Mouse (Mus musculus) midbrain, embryonic 11.5 days (tissue): ENCODE results near the gene Sorcs2. TPM values are rescaled to one million over a fixed set of nuclear protein-coding genes. Genes with fewer than 3 reads are reported as not detected.
"Not testable (repeated sequence)": the region's sequence is repeated elsewhere in the genome, so short reads cannot be mapped to it uniquely, and the experiment has no call there.

Experiments used
- ATAC-seq: fragments of 200-750 bp; cut with Nextera tagmentation; 2 replicates; pipeline ENCODE4 v1.8.0; 2017; ENCODE audit warnings: moderate TSS enrichment, moderate library complexity; ENCODE audit not compliant: low FRiP score
- DNase-seq: peaks from one replicate; pipeline ENCODE4 v3.0.0; 2015; ENCODE audit warnings: low spot score; ENCODE audit errors: missing footprints
- H3K27ac ChIP-seq: fragments of 300-500 bp; sonication (generic); 2 replicates; pipeline ENCODE4 v1.5.1; 2014; ENCODE audit warnings: low read depth, low read length
- H3K27me3 ChIP-seq: fragments of 300-500 bp; sonication (generic); 2 replicates; pipeline ENCODE4 v1.6.1; 2014; ENCODE audit warnings: mild to moderate bottlenecking, low read length, moderate library complexity, mixed read lengths; ENCODE audit not compliant: control insufficient read depth, insufficient read depth
- H3K36me3 ChIP-seq: fragments of 300-500 bp; sonication (generic); 2 replicates; pipeline ENCODE4 v1.6.1; 2014; ENCODE audit warnings: mild to moderate bottlenecking, low read length, moderate library complexity, mixed read lengths; ENCODE audit not compliant: control insufficient read depth, insufficient read depth
- H3K4me1 ChIP-seq: fragments of 300-500 bp; sonication (generic); 2 replicates; pipeline ENCODE4 v1.6.1; 2014; ENCODE audit warnings: low read length; ENCODE audit not compliant: control insufficient read depth, insufficient read depth
- H3K4me2 ChIP-seq: fragments of 300-500 bp; sonication (generic); 2 replicates; pipeline ENCODE4 v1.6.1; 2014; ENCODE audit warnings: mild to moderate bottlenecking, moderate library complexity
- H3K4me3 ChIP-seq: fragments of 300-500 bp; sonication (generic); 2 replicates; pipeline ENCODE4 v1.5.1; 2014; ENCODE audit warnings: low read depth, low read length
- H3K9ac ChIP-seq: fragments of 300-500 bp; sonication (generic); 2 replicates; pipeline ENCODE4 v1.6.1; 2014; ENCODE audit warnings: low read length
- H3K9me3 ChIP-seq: fragments of 300-500 bp; sonication (generic); 2 replicates; pipeline ENCODE4 v1.6.1; 2016; ENCODE audit warnings: low read length; ENCODE audit not compliant: control insufficient read depth
- WGBS: fragments of 180-500 bp; shearing (Covaris S2); extraction: QIAGEN DNeasy Blood & Tissue Kit; methylation state at CpG from one replicate; pipeline ENCODE4 v1.1.7; 2014; 5-methylcytosine and 5-hydroxymethylcytosine counted together
- polyA plus RNA-seq: library from polyadenylated mRNA; unstranded; fragments of >200 nt; fragmentation: Nextera tagmentation; extraction: Ambion mirVana; gene quantifications from 2 replicates; pipeline ENCODE4 v1.2.1, GENCODE M21; 2014

Gene Sorcs2
- polyA plus RNA-seq, 1 experiment from 2014 or later = 7.3 TPM

GRCm38 (mm10) chr5:36396491-36397383 is 1.2 kb downstream of the Sorcs2 start:
- 6% methylated on average over 18 of the region's 18 CpGs for WGBS
- Histone ChIP-seq H3K27ac (no peak overlapping the region), H3K9ac (peak overlapping the region; percentile 90), H3K9me3 (no peaks in the 10 kb centered on the region), H3K4me3 (peak overlapping the region; percentile 72), H3K27me3 (peaks cover 12% of the 10 kb centered on the region), H3K4me2 (peak overlapping the region; percentile 99), H3K36me3 (no peaks in the 10 kb centered on the region), H3K4me1 (peaks cover 19% of the 10 kb centered on the region)
- ATAC-seq (no peak), DNase-seq (no peak)

GRCm38 (mm10) chr5:36396011-36396410 is 1.9 kb downstream of the Sorcs2 start:
- ATAC-seq (peak; percentile 13; the same call in 1 of the 2 replicates), DNase-seq (peak; percentile 97)
- Histone ChIP-seq H3K9ac (no peak overlapping the region), H3K36me3 (no peaks in the 10 kb centered on the region), H3K4me1 (peaks cover 19% of the 10 kb centered on the region), H3K4me3 (peak overlapping the region; percentile 72; the same call in 1 of the 2 replicates), H3K27ac (no peak overlapping the region), H3K27me3 (peaks cover 12% of the 10 kb centered on the region), H3K9me3 (no peaks in the 10 kb centered on the region), H3K4me2 (peak overlapping the region; percentile 99)
- WGBS = 59% methylated on average over 3 of the region's 3 CpGs

GRCm38 (mm10) chr5:36394840-36395515 is 3.0 kb downstream of the Sorcs2 start:
- Histone ChIP-seq H3K4me1 (peaks cover 19% of the 10 kb centered on the region), H3K27ac (no peak overlapping the region), H3K27me3 (peaks cover 12% of the 10 kb centered on the region), H3K9me3 (no peaks in the 10 kb centered on the region), H3K36me3 (no peaks in the 10 kb centered on the region), H3K4me3 (no peak overlapping the region), H3K9ac (no peak overlapping the region), H3K4me2 (no peak overlapping the region)
- WGBS = 42% methylated on average over 11 of the region's 11 CpGs
- ATAC-seq (no peak), DNase-seq (no peak)

GRCm38 (mm10) chr5:36391751-36392150 is 6.2 kb downstream of the Sorcs2 start:
- H3K4me3 ChIP-seq = no peak overlapping the region
- no peak overlapping the region for H3K27ac ChIP-seq
- H3K9ac ChIP-seq = no peak overlapping the region

GRCm38 (mm10) chr5:36390591-36390927 is 7.4 kb downstream of the Sorcs2 start:
- not testable (repeated sequence) for H3K27me3 ChIP-seq, H3K36me3 ChIP-seq, H3K4me3 ChIP-seq, H3K9me3 ChIP-seq, H3K9ac ChIP-seq, H3K27ac ChIP-seq, H3K4me2 ChIP-seq, ATAC-seq, DNase-seq
- H3K4me1 ChIP-seq = peaks cover 10% of the 10 kb centered on the region

More at GRCm38 (mm10) chr5:36391751-36392150, 6.2 kb downstream of the Sorcs2 start:
- DNase-seq (no peak), ATAC-seq (no peak)
- WGBS = 90% methylated on average over 4 of the region's 4 CpGs
- H3K9me3 ChIP-seq = no peaks in the 10 kb centered on the region
- H3K36me3 ChIP-seq = no peaks in the 10 kb centered on the region
- peaks cover 5% of the 10 kb centered on the region; the same call in 1 of the 2 replicates for H3K27me3 ChIP-seq
- peaks cover 16% of the 10 kb centered on the region for H3K4me1 ChIP-seq
- no peak overlapping the region for H3K4me2 ChIP-seq

GRCm38 (mm10) chr5:36389731-36390590 is 8.0 kb downstream of the Sorcs2 start:
- H3K9ac ChIP-seq = no peak overlapping the region
- H3K4me3 ChIP-seq = no peak overlapping the region
- H3K4me1 ChIP-seq = peaks cover 6% of the 10 kb centered on the region; the same call in 1 of the 2 replicates
- H3K9me3 ChIP-seq = no peaks in the 10 kb centered on the region
- ATAC-seq (no peak), DNase-seq (no peak)
- H3K27me3 ChIP-seq = 0 out of 2 replicates have a peak, but pooled peaks cover under 1% of the 10 kb centered on the region
- no peak overlapping the region for H3K4me2 ChIP-seq
- no peaks in the 10 kb centered on the region for H3K36me3 ChIP-seq
- 88% methylated on average over 9 of the region's 9 CpGs for WGBS
- H3K27ac ChIP-seq = no peak overlapping the region

GRCm38 (mm10) chr5:36385062-36385461 is 12.9 kb downstream of the Sorcs2 start:
- H3K4me2 ChIP-seq = no peak overlapping the region
- H3K4me3 ChIP-seq = no peak overlapping the region
- DNase-seq (no peak), ATAC-seq (no peak)
- peaks cover 22% of the 10 kb centered on the region for H3K27me3 ChIP-seq
- no peaks in the 10 kb centered on the region for H3K36me3 ChIP-seq
- H3K27ac ChIP-seq = no peak overlapping the region
- H3K9me3 ChIP-seq = no peaks in the 10 kb centered on the region
- peaks cover 15% of the 10 kb centered on the region for H3K4me1 ChIP-seq
- no peak overlapping the region for H3K9ac ChIP-seq
- WGBS = 42% methylated on average over 5 of the region's 5 CpGs

- peaks cover 15% of the 10 kb centered on the region for H3K4me1 ChIP-seq
- H3K4me2 ChIP-seq = no peak overlapping the region
- H3K4me3 ChIP-seq = no peak overlapping the region
- peaks cover 22% of the 10 kb centered on the region for H3K27me3 ChIP-seq
- DNase-seq (no peak), ATAC-seq (no peak)
- H3K36me3 ChIP-seq = no peaks in the 10 kb centered on the region
- no peak overlapping the region for H3K27ac ChIP-seq
- no peaks in the 10 kb centered on the region for H3K9me3 ChIP-seq
- H3K9ac ChIP-seq = no peak overlapping the region
- 86% methylated on average over 4 of the region's 4 CpGs for WGBS
Measured at GRCm38 (mm10) chr5:36383431-36383830, 14.5 kb downstream of the Sorcs2 start.
